Mouse (Mus musculus) spleen, adult 2 months (tissue): ENCODE data around the gene 6030452D12Rik. TPM values are rescaled to one million over a fixed set of nuclear protein-coding genes. Genes with fewer than 3 reads are reported as not detected.

ENCODE experiments used
- DNase-seq, 2 experiments: peaks; one replicate each; pipeline versions ENCODE4 v3.0.0 to v3.0.0-alpha.2; 2012 to 2021; ENCODE audit warnings: low spot score in 2 of 2, low read depth in 1 of 2
- H3K27ac ChIP-seq: fragments of 200-500 bp; 2 replicates; pipeline ENCODE4 v1.5.1; 2012; ENCODE audit warnings: low read length, inconsistent platforms; ENCODE audit not compliant: insufficient read depth
- H3K27me3 ChIP-seq: fragments of 200-500 bp; 2 replicates; pipeline ENCODE4 v1.6.1; 2012; ENCODE audit warnings: mild to moderate bottlenecking, moderate library complexity, low read length, inconsistent platforms; ENCODE audit not compliant: control insufficient read depth, insufficient read depth
- H3K36me3 ChIP-seq: fragments of 200-500 bp; 2 replicates; pipeline ENCODE4 v1.6.1; 2012; ENCODE audit warnings: mild to moderate bottlenecking, low read length, inconsistent platforms; ENCODE audit not compliant: control insufficient read depth, insufficient read depth
- H3K4me1 ChIP-seq: fragments of 200-500 bp; 2 replicates; pipeline ENCODE4 v1.6.1; 2011; ENCODE audit warnings: inconsistent platforms; ENCODE audit not compliant: control insufficient read depth, insufficient read depth, insufficient read length
- H3K4me3 ChIP-seq: fragments of 200-500 bp; 2 replicates; pipeline ENCODE4 v1.5.1; 2011; ENCODE audit warnings: mild to moderate bottlenecking, inconsistent platforms; ENCODE audit not compliant: insufficient read depth, insufficient read length; ENCODE audit errors: extremely low read depth
- CTCF ChIP-seq: fragments of 200-500 bp; IDR thresholded peaks from 2 replicates; pipeline ENCODE4 v1.5.1; 2011; ENCODE audit warnings: mild to moderate bottlenecking, inconsistent platforms; ENCODE audit not compliant: insufficient read depth, insufficient read length, insufficient replicate concordance; ENCODE audit errors: extremely low read depth
- POLR2A ChIP-seq: fragments of 200-500 bp; IDR thresholded peaks from 2 replicates; pipeline ENCODE4 v1.6.1; 2011; ENCODE audit warnings: low read depth, low read length, inconsistent platforms
- WGBS: fragments of 180-500 bp; shearing (Covaris S2); methylation state at CpG from one replicate; pipeline ENCODE4 v1.1.7; 2018; 5-methylcytosine and 5-hydroxymethylcytosine counted together
- polyA plus RNA-seq: library from polyadenylated mRNA; depleted of rRNA; stranded (reverse); fragments of >200 nt; gene quantifications from 2 replicates; pipeline ENCODE4 v1.2.3, GENCODE M21; 2012

The 6030452D12Rik gene
- polyA plus RNA-seq, 1 experiment = not detected

GRCm38 (mm10) chr8:106529885-106530482 lies 29.7 kb downstream of the 6030452D12Rik start:
- TF ChIP-seq CTCF = no peak
- TF ChIP-seq POLR2A = no peak
- Histone ChIP-seq H3K36me3 (no peaks in the 10 kb centered on the region), H3K27ac (no peak overlapping the region), H3K27me3 (no peaks in the 10 kb centered on the region), H3K4me3 (no peak overlapping the region), H3K4me1 (no peaks in the 10 kb centered on the region)
- DNase-seq = no peak
- WGBS = 84% methylated on average over 10 of the region's 10 CpGs

GRCm38 (mm10) chr8:106530566-106530965 lies 30.2 kb downstream of the 6030452D12Rik start:
- TF ChIP-seq POLR2A = no peak
- TF ChIP-seq CTCF = peak; percentile 26; the same call in 1 of the 2 replicates
- Histone ChIP-seq H3K27ac (no peak overlapping the region), H3K27me3 (no peaks in the 10 kb centered on the region), H3K36me3 (no peaks in the 10 kb centered on the region), H3K4me1 (no peaks in the 10 kb centered on the region), H3K4me3 (no peak overlapping the region)
- no peak for DNase-seq
- WGBS = 71% methylated on average over 4 of the region's 4 CpGs

GRCm38 (mm10) chr8:106533709-106534108 lies 33.4 kb downstream of the 6030452D12Rik start:
- no peak for DNase-seq
- no peaks in the 10 kb centered on the region for H3K4me1 ChIP-seq
- TF ChIP-seq POLR2A = no peak
- TF ChIP-seq CTCF = no peak
- H3K27ac ChIP-seq = no peak overlapping the region
- H3K36me3 ChIP-seq = no peaks in the 10 kb centered on the region
- no peak overlapping the region for H3K4me3 ChIP-seq
- 22% methylated on average over 7 of the region's 7 CpGs for WGBS
- no peaks in the 10 kb centered on the region for H3K27me3 ChIP-seq

GRCm38 (mm10) chr8:106534449-106534848 lies 34.1 kb downstream of the 6030452D12Rik start:
- 15% methylated on average over 6 of the region's 6 CpGs for WGBS
- H3K27ac ChIP-seq = no peak overlapping the region
- DNase-seq = peak; percentile 11 to 36
- TF ChIP-seq POLR2A (no peak), CTCF (peak; percentile 41; the same call in 1 of the 2 replicates)
- no peak overlapping the region for H3K4me3 ChIP-seq
- H3K36me3 ChIP-seq = no peaks in the 10 kb centered on the region
- H3K27me3 ChIP-seq = no peaks in the 10 kb centered on the region
- no peaks in the 10 kb centered on the region for H3K4me1 ChIP-seq

- Histone ChIP-seq H3K4me1 (no peaks in the 10 kb centered on the region), H3K4me3 (no peak overlapping the region), H3K27me3 (no peaks in the 10 kb centered on the region), H3K36me3 (no peaks in the 10 kb centered on the region), H3K27ac (no peak overlapping the region)
- WGBS = 71% methylated on average over 4 of the region's 4 CpGs
- no peak for TF ChIP-seq CTCF
- TF ChIP-seq POLR2A = no peak
- DNase-seq = no peak
Observed at GRCm38 (mm10) chr8:106535448-106535847, 35.1 kb downstream of the 6030452D12Rik start.

- no peak overlapping the region for H3K27ac ChIP-seq
- H3K4me3 ChIP-seq = no peak overlapping the region
- no peaks in the 10 kb centered on the region for H3K36me3 ChIP-seq
- H3K4me1 ChIP-seq = no peaks in the 10 kb centered on the region
- no peaks in the 10 kb centered on the region for H3K27me3 ChIP-seq
- WGBS = 79% methylated on average over 5 of the region's 5 CpGs
- no peak for TF ChIP-seq POLR2A
- no peak for TF ChIP-seq CTCF
- DNase-seq = no peak
Observed at GRCm38 (mm10) chr8:106539193-106539592, 38.9 kb downstream of the 6030452D12Rik start.

- no peaks in the 10 kb centered on the region for H3K36me3 ChIP-seq
- no peak overlapping the region for H3K27ac ChIP-seq
- H3K27me3 ChIP-seq = no peaks in the 10 kb centered on the region
- TF ChIP-seq POLR2A (no peak), CTCF (no peak)
- H3K4me3 ChIP-seq = no peak overlapping the region
- no peaks in the 10 kb centered on the region for H3K4me1 ChIP-seq
- no peak for DNase-seq
- WGBS = 91% methylated on average over 11 of the region's 11 CpGs
Observed at GRCm38 (mm10) chr8:106541002-106541401, 40.7 kb downstream of the 6030452D12Rik start.
